Mouse (Mus musculus) cerebellum, adult 2 months (tissue): Measurements from ENCODE around the gene Atrnl1.

Experiments used
- CTCF ChIP-seq: fragments of 200-500 bp; IDR thresholded peaks from 2 replicates; pipeline ENCODE4 v1.5.1; 2011; ENCODE audit warnings: low read depth, mild to moderate bottlenecking, control low read depth, low read length, moderate library complexity, borderline replicate concordance; ENCODE audit not compliant: insufficient read depth
- POLR2A ChIP-seq: fragments of 200-500 bp; IDR thresholded peaks from 2 replicates; pipeline ENCODE4 v1.6.1; 2011; ENCODE audit warnings: low read length, control low read depth, borderline replicate concordance; ENCODE audit not compliant: insufficient read depth

DNA sequence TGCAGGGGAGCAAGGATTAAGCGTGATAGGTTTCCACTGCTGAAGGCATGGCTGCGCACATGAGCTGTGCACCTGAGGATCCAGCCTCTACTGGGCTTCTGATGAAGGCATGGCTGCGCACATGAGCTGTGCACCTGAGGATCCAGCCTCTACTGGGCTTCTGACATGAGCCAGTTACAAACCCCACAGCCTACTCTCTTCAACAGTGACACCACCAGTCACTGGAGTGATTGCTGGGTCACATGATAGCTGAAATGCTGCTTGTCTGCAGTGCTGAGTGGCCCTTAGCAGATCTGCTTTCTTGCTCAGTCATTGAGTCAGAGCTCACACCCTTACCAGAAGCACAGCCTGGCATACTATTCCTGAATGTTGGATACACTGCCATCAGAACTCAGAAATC is 68.6 kb downstream of the Atrnl1 start:
- TF ChIP-seq POLR2A (no peak), CTCF (no peak)
